Mouse (Mus musculus): ENCODE measurements at regions not wholly inside any gene's neighbourhood (a gene's known extent, or its start where the extent isn't known, plus 50 kb on each side); places are given as distances from the start of the nearest gene placed in this dataset.

GRCm38 (mm10) chrX:46971116-46971515 is 642.3 kb downstream of the Actrt1 start:
- DNase-seq: no peak

GRCm38 (mm10) chrX:46998961-46999360 is 670.2 kb downstream of the Actrt1 start:
- DNase-seq: no peak

- peak; percentile 1 for DNase-seq
Observed at GRCm38 (mm10) chrX:47009476-47009875, 680.7 kb downstream of the Actrt1 start.

GRCm38 (mm10) chrX:47010087-47010486 is 681.3 kb downstream of the Actrt1 start:
- no peak for DNase-seq

GRCm38 (mm10) chrX:47029777-47030176 is 701.0 kb downstream of the Actrt1 start:
- no peak for DNase-seq

GRCm38 (mm10) chrX:47068476-47068875 is 739.7 kb downstream of the Actrt1 start:
- DNase-seq: no peak

Data from kidney, postnatal 10 days (tissue).